Mouse (Mus musculus) small intestine, adult 10 weeks (tissue): Measurements from ENCODE around the gene Calcrl. TPM values are rescaled to one million over a fixed set of nuclear protein-coding genes. Genes with fewer than 3 reads are reported as not detected.

ENCODE experiments used
- polyA plus RNA-seq: library from polyadenylated mRNA; stranded (reverse); fragments of 350-450 nt; fragmentation: Illumina TruSeq; extraction: RNeasy Lipid Tissue Mini Kit (QIAGEN cat#74804); gene quantifications from one replicate; pipeline ENCODE4 v1.2.3, GENCODE M21; 2014; ENCODE audit warnings: low replicate concordance

Gene Calcrl
- polyA plus RNA-seq, result 29.9 TPM

GRCm38 (mm10) chr2:84425138-84425537 lies at the start of gene Calcrl:
TSS of gene Calcrl (minus strand) at chr2:84425411.

Other genes with a start within 250 kb of the Calcrl start
- gene Tfpi, start 51.4 kb upstream of the Calcrl start, polyA plus RNA-seq, result 36.9 TPM
- gene Ctnnd1, start 225.4 kb upstream of the Calcrl start, polyA plus RNA-seq, result 411 TPM
- gene Btbd18, start 233.7 kb upstream of the Calcrl start, polyA plus RNA-seq, result not detected
- 10.8 TPM for gene Selenoh, start 245.4 kb upstream of the Calcrl start, polyA plus RNA-seq